Mouse (Mus musculus): ENCODE data around the gene Spata31d1a. TPM values are rescaled to one million over a fixed set of nuclear protein-coding genes. Genes with fewer than 3 reads are reported as not detected.
"Not testable (repeated sequence)": the region's sequence is repeated elsewhere in the genome, so short reads cannot be mapped to it uniquely, and the experiment has no call there.

Spata31d1a gene
- polyA plus RNA-seq, 1 experiment, result not detected

DNA sequence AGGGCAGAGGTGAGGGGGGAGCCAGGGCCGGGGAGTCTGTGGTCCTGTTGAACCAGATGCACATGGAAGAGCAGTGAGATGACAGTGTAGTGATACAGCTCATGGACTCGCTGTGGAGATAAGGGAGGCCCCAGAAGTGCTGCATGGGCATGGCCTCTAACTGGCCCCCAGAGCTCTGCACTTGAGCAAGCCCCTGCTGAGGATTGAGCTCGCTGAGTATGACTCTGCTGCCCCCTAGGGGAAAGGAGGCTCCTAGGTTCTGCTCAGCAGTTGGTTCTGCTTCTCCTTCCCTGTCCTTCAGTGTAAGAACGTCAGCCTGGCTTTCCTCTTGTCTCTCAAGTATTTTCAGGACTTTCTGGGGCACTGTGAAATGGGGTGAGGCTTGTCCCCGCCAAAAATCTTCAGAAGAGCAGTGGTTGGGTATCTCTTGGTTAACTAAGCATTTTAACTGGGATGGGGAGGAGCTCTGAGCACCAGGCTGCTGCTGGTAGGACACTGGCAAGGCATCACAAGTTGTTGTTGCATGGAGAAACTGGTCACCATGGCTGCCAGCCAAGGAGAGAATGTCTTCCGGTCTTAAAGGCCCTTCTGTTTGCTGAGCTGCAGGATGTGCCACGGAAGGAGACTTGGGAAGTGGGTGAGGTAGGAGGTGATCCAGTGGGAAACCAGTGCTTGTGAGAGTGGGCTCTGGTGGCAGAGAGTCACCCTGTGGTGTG lies 18.4 kb upstream of the Spata31d1a start:
- DNase-seq, result peak; percentile 79
- Histone ChIP-seq H3K27me3 (replicated peaks; ENCODE audit: control insufficient read depth, insufficient read depth, low read length) (no peaks in the 10 kb centered on the region), H3K4me3 (ENCODE audit: insufficient read depth, low read depth, low read length) (no peak overlapping the region), H3K36me3 (ENCODE audit: control insufficient read depth, insufficient read depth, low read length) (no peaks in the 10 kb centered on the region), H3K4me1 (ENCODE audit: control insufficient read depth, insufficient read depth, low read length) (no peaks in the 10 kb centered on the region), H3K27ac (ENCODE audit: insufficient read depth, low read depth, low read length) (no peak overlapping the region)
- 26% methylated on average over 7 of the region's 7 CpGs for WGBS
- no peak for TF ChIP-seq POLR2A (IDR thresholded peaks at IDR 0.05; ENCODE audit: low read depth, low read length)
- peak; percentile 94 for TF ChIP-seq CTCF (conservative IDR thresholded peaks at IDR 0.05; ENCODE audit: insufficient read depth, insufficient read length, low read depth, low read length)

DNA sequence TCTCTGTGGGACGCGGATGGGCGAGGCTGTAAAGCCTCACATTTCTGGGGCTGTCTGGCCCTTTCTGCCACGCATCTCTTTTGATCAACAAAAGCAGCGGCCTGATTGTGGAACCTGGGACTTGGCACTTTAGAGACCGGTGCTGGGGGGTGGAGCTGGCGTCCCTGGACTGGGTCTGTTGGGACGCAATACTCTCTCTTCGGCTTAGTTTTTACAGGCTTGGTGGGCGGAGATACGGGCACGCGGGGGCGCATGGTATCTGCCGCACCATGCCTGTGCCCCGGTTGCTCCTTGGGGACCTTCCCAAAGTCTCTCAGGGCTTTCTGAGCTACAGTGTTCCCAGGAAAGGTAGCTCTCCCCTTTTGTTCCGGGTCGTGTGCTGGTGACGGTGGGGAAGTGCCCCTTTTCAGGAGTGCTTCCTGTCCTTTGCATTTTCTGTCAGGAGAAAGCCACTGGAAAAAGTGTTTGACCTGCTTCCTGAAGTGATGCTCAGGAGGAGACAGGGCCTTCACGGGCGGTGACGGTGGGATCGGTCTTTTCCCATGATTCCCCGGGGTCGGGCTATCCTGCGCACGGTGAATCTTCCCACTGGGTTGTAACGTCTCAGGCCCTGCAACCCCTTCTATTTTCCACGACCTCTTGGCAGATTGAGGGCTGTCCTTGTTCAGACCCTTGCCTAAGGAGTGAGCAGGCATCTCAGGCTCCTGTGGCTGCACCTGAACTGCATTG lies 16.2 kb upstream of the Spata31d1a start:
- DNase-seq, result no peak
- TF ChIP-seq CTCF (conservative IDR thresholded peaks at IDR 0.05; ENCODE audit: insufficient read depth, insufficient read length, low read depth, low read length), result no peak
- TF ChIP-seq POLR2A (IDR thresholded peaks at IDR 0.05; ENCODE audit: low read depth, low read length), result no peak
- WGBS, result 32% methylated on average over 29 of the region's 29 CpGs
- Histone ChIP-seq H3K27ac (ENCODE audit: insufficient read depth, low read depth, low read length) (no peak overlapping the region), H3K4me1 (ENCODE audit: control insufficient read depth, insufficient read depth, low read length) (no peaks in the 10 kb centered on the region), H3K4me3 (ENCODE audit: insufficient read depth, low read depth, low read length) (no peak overlapping the region), H3K27me3 (replicated peaks; ENCODE audit: control insufficient read depth, insufficient read depth, low read length) (no peaks in the 10 kb centered on the region), H3K36me3 (ENCODE audit: control insufficient read depth, insufficient read depth, low read length) (no peaks in the 10 kb centered on the region)

DNA sequence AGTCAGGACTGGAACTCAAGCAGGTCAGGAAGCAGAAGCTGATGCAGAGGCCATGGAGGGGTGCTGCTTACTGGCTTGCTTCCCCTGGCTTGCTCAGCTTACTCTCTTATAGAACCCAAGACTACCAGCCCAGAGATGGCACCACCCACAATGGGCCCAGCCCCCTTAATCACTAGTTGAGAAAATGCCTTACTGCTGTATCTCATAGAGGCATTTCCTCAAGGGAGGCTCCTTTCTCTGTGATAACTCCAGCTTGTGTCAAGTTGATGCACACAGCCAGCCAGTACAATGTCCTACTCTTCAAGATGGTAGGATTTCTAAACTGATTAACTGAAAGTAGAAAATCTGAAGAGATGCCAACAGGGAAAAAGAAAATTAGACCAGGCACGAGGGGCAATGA lies 12.0 kb upstream of the Spata31d1a start:
- H3K27ac ChIP-seq (ENCODE audit: insufficient read depth, low read depth, low read length); H3K4me1 ChIP-seq (ENCODE audit: control insufficient read depth, insufficient read depth, low read length); H3K27me3 ChIP-seq (replicated peaks; ENCODE audit: control insufficient read depth, insufficient read depth, low read length); H3K4me3 ChIP-seq (ENCODE audit: insufficient read depth, low read depth, low read length); DNase-seq; H3K36me3 ChIP-seq (ENCODE audit: control insufficient read depth, insufficient read depth, low read length): not testable (repeated sequence)
- 81% methylated on average over 1 of the region's 1 CpGs for WGBS

DNA sequence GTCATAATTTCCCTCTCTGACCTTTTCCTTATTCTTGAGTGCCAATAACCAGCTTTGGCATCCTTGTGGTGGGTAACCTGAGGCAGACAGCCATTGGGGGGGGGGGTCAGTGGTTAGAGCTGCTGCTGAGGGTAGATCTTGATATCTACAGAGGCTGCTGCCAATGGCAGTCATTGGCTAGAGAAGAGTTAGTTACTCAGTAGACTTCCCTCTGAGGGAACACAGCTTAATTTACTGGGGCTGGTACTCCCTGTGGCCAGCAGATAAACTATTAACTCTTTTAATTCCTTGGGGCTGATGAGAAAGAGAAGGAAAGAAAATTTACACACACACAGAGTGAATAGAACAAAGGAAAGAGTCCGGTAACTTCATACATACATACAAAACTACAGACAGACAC lies 9.3 kb upstream of the Spata31d1a start:
- Histone ChIP-seq H3K27me3 (replicated peaks; ENCODE audit: control insufficient read depth, insufficient read depth, low read length) (no peaks in the 10 kb centered on the region), H3K4me1 (ENCODE audit: control insufficient read depth, insufficient read depth, low read length) (no peaks in the 10 kb centered on the region), H3K36me3 (ENCODE audit: control insufficient read depth, insufficient read depth, low read length) (no peaks in the 10 kb centered on the region), H3K4me3 (ENCODE audit: insufficient read depth, low read depth, low read length) (no peak overlapping the region), H3K27ac (ENCODE audit: insufficient read depth, low read depth, low read length) (no peak overlapping the region)
- DNase-seq, result no peak
- WGBS, result 59% methylated on average over 1 of the region's 1 CpGs
- TF ChIP-seq CTCF (conservative IDR thresholded peaks at IDR 0.05; ENCODE audit: insufficient read depth, insufficient read length, low read depth, low read length) (no peak), POLR2A (IDR thresholded peaks at IDR 0.05; ENCODE audit: low read depth, low read length) (no peak)

DNA sequence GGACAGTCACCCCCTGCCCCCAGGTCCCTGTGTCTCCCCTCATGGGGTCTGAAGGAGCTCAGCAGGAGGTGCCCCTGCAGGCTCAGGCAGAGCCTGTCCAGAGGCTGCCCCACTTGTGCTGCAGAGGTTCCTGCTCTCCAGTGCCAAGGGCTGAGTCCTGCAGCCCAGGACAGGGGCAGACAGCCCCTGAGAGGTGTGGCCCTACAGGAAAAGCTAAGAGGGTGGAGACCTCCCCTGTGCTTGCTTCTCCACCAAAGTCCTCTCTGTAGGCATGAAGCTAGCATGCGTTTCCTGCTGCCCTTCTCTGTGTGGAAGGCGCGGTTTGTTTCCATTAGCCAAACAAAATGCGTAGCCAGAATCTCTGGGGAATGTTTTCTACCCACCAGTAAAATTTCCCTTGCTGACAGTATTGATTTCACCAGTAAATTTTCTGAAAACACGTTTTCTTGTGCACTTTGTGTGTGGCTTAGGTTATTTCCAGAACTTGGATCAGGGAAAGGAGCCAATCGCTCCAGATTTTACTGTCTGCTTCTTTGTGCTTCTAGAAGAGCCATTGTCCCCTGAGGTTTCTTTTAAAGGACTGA lies 8.8 kb upstream of the Spata31d1a start:
- not testable (repeated sequence) for H3K4me1 ChIP-seq (ENCODE audit: control insufficient read depth, insufficient read depth, low read length); H3K4me3 ChIP-seq (ENCODE audit: insufficient read depth, low read depth, low read length); H3K27me3 ChIP-seq (replicated peaks; ENCODE audit: control insufficient read depth, insufficient read depth, low read length); H3K36me3 ChIP-seq (ENCODE audit: control insufficient read depth, insufficient read depth, low read length); H3K27ac ChIP-seq (ENCODE audit: insufficient read depth, low read depth, low read length)
- peak; percentile 54 for DNase-seq
- WGBS, result 18% methylated on average over 6 of the region's 6 CpGs

DNA sequence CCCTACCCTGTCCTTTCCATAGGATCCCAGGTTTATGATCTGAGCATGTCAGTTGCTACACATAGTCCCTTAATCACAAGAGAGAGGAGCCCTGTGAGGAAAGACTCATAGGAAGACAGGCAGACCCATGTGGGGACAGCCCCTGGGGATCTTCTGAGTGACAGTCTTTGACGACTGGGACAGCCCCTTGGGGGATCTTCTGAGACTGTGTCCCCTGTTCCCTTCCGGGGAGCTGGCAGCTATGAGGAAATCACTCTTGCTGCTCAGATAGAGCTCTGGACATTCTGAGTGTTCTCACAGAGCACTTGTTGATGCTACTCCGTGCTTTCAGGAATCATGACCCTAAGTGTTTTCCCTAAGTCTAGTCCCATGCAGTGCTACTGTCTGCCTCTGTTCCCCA lies 3.6 kb upstream of the Spata31d1a start:
- 64% methylated on average over 3 of the region's 3 CpGs for WGBS
- DNase-seq, result no peak
- no peak overlapping the region for H3K4me3 ChIP-seq (ENCODE audit: insufficient read depth, low read depth, low read length)
- no peaks in the 10 kb centered on the region for H3K27me3 ChIP-seq (replicated peaks; ENCODE audit: control insufficient read depth, insufficient read depth, low read length)
- no peak overlapping the region for H3K27ac ChIP-seq (ENCODE audit: insufficient read depth, low read depth, low read length)
- TF ChIP-seq CTCF (conservative IDR thresholded peaks at IDR 0.05; ENCODE audit: insufficient read depth, insufficient read length, low read depth, low read length), result no peak
- TF ChIP-seq POLR2A (IDR thresholded peaks at IDR 0.05; ENCODE audit: low read depth, low read length), result no peak
- no peaks in the 10 kb centered on the region for H3K4me1 ChIP-seq (ENCODE audit: control insufficient read depth, insufficient read depth, low read length)
- no peaks in the 10 kb centered on the region for H3K36me3 ChIP-seq (ENCODE audit: control insufficient read depth, insufficient read depth, low read length)

DNA sequence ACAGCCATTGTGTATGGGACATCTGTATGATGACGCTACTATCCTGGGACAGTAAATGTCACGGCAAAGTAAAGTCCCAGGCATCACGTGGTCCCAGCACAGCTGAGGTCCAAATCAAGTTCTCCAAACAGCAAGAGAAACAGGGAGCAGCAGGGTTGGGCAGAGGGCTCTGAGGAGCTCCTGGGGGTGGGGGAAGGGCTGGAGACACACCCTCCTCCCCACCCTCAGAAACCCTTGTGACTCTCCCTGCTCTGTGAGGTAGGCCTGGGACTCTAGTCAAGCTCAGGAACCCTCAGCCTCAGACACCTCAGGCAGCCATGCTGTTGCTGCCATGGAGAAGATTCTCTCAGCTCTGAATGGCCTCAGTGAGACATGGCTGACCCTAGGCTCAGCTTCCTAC lies 1.9 kb upstream of the Spata31d1a start, which contains the start of gene Spata31d1b:
Gene Spata31d1b, plus strand, starts transcription at position 301 of the 400 bp plus-strand sequence.
- not testable (repeated sequence) for DNase-seq; H3K4me1 ChIP-seq (ENCODE audit: control insufficient read depth, insufficient read depth, low read length); H3K36me3 ChIP-seq (ENCODE audit: control insufficient read depth, insufficient read depth, low read length); H3K27ac ChIP-seq (ENCODE audit: insufficient read depth, low read depth, low read length); H3K4me3 ChIP-seq (ENCODE audit: insufficient read depth, low read depth, low read length); H3K27me3 ChIP-seq (replicated peaks; ENCODE audit: control insufficient read depth, insufficient read depth, low read length)
- 71% methylated on average over 3 of the region's 3 CpGs for WGBS

All from kidney, adult 2 months (tissue).